Mouse (Mus musculus) E14TG2a.4 (cell line): Measurements from ENCODE around the gene Fam49a.

Experiments used
- H3K27me3 ChIP-seq: 2 replicates; pipeline ENCODE4 v1.6.1; 2014; ENCODE audit warnings: low read length, control low read depth; ENCODE audit not compliant: insufficient read depth
- H3K36me3 ChIP-seq: 2 replicates; pipeline ENCODE4 v1.6.1; 2014; ENCODE audit warnings: low read length, control low read depth; ENCODE audit not compliant: insufficient read depth
- H3K4me1 ChIP-seq: replicated peaks from 2 replicates; pipeline ENCODE4 v1.6.1; 2014; ENCODE audit warnings: low read depth, low read length, control low read depth
- H3K4me3 ChIP-seq: replicated peaks from 2 replicates; pipeline ENCODE4 v1.5.1; 2014; ENCODE audit warnings: mild to moderate bottlenecking, low read length
- H3K9me3 ChIP-seq: 2 replicates; pipeline ENCODE4 v1.6.1; 2014; ENCODE audit warnings: low read length, control low read depth
- CTCF ChIP-seq: conservative IDR thresholded peaks from 2 replicates; pipeline ENCODE4 v1.5.1; 2014; ENCODE audit warnings: low read length
- NANOG ChIP-seq: IDR thresholded peaks from 2 replicates; pipeline ENCODE4 v1.6.1; 2014; ENCODE audit warnings: borderline replicate concordance, low read length, mixed read lengths
- POU5F1 ChIP-seq: IDR thresholded peaks from 2 replicates; pipeline ENCODE4 v1.6.1; 2014; ENCODE audit warnings: low read length, borderline replicate concordance

Fam49a gene

DNA sequence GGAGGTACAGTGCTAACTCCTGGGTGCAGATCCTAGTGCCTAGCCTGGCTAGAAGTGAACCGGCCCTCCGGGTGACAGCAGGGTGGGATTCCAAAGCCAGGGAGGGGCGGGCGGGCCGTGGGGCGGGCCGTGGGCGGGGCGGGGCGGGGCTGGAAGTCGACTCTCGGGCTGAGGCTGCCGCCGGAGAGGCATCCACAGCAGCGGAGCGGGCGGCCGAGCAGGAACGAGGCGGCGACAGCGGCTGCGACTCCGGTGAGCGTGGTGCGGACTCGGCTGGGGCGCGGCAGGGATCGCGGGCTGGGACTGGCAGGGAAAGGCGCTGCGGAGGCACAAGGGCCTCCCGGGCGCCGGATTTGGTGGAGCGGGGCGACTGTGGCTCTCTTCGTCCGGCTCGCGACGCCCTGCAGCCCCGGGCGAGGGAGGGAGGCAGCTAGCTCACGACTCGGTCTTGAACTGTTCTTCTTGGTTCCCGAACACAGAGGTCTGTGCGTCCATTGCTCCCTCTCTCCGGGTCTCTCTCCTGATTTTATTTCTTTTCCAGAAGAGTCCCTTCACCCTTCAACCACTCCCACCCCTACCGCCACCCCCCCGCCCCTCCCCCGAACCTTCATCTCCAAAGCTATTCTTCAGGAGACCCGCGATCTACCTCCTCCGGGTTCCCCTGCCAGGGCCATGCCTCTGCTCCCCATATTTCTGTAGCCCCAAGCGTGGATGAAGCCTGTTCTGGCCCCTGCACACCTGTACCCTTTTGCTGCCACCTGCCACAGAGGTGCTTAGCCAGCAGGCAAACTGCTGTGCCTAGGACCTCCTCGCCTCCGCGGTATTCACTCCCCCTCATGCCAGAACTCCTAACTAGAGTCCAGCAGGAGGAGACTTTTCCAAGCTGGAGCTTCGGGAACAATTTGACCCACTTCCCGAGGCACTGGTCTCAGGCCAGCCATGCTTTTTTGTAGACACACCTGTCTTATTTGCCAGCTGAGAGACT, at the start of gene Fam49a:
Fam49a (plus strand) TSS at position 153 of the 985 bp plus-strand sequence.
- Histone ChIP-seq H3K27me3 (peaks cover 25% of the 10 kb centered on the region), H3K9me3 (peaks cover 7% of the 10 kb centered on the region; the same call in 1 of the 2 replicates), H3K4me1 (peaks cover 35% of the 10 kb centered on the region), H3K36me3 (0 out of 2 replicates have a peak, but pooled peaks cover 3% of the 10 kb centered on the region), H3K4me3 (peak within 1 kb of the TSS; percentile 93)
- TF ChIP-seq POU5F1 (no peak), NANOG (no peak), CTCF (no peak)

DNA sequence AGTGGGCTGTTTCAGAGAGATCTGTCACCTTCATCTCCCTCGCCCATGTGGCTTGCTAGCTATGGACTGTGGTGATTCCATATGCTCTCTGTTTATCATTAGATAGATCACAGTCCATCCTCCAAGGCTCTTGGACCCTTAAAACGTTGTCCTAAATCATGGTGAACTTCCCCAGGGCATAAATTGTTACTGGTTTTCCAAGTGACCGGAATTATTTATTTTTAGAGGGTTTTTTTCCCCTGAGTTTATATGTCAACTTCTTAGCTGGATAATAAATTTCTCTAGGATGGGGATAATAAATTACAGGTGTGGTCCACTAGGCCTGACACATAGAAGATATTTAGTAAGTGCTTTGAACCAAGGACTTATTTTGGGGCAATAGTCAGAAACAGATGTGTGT, 48.4 kb upstream of the Fam49a start:
- TF ChIP-seq CTCF: no peak
- no peak for TF ChIP-seq POU5F1
- TF ChIP-seq NANOG: no peak
- no peaks in the 10 kb centered on the region for H3K4me1 ChIP-seq
- no peak overlapping the region for H3K4me3 ChIP-seq
- H3K36me3 ChIP-seq: no peaks in the 10 kb centered on the region
- no peaks in the 10 kb centered on the region for H3K9me3 ChIP-seq
- H3K27me3 ChIP-seq: no peaks in the 10 kb centered on the region

DNA sequence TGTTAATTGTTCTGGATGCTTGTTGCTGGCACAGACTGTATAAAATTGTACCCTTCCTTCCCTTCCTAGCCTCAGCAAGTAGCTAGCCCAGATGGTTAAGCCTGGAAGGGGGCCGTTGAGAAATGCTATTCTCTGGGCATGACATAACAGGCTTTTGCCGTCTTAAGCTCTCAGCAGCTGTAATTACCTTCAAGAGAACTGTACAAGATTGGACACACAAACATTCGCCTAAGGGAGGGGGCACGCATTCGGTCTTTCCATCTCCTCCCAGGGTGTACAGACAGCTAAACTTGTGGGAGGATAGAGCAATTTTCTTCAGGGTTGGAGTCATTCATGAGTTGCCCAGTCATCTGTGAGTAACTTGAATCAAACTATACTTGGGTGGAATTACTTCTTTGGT, 43.0 kb upstream of the Fam49a start:
- Histone ChIP-seq H3K36me3 (no peaks in the 10 kb centered on the region), H3K4me1 (peaks cover 13% of the 10 kb centered on the region), H3K9me3 (no peaks in the 10 kb centered on the region), H3K4me3 (no peak overlapping the region), H3K27me3 (no peaks in the 10 kb centered on the region)
- TF ChIP-seq NANOG (no peak), POU5F1 (no peak), CTCF (no peak)

DNA sequence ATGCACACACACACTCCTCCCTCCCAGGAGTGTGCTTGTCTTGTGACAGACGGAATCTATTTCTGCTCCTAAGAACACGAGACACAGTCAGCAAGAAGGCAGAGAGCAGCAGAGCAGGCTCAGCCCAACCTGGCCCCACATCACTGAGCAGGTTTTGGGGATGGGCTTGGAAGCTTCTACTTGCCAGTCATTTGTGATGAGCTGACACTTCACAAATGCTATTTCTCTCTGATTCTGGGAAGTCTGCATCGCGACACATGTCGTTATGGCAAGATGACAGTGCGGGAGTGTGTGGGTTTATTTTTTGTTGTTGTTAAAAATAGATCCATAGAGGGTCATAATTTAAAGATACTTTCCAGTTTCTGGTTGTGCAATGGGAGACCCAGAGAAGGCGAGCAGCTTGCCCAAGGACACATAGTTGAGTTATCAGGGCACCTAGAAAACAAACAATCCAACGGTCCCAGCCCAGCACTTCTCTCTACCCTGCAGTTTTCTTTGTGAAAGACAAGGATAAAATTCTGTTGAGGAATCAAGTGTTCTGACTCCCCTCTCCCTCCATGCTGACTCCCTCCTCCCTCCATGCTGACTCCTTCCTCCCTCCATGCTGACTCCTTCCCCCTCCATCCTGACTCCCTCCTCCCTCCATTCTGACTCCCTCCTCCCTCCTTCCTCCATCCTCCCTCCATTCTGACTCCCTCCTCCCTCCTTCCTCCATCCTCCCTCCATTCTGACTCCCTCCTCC, 41.0 kb upstream of the Fam49a start:
- Histone ChIP-seq H3K4me3 (no peak overlapping the region), H3K9me3 (no peaks in the 10 kb centered on the region), H3K36me3 (no peaks in the 10 kb centered on the region), H3K4me1 (peaks cover 17% of the 10 kb centered on the region), H3K27me3 (no peaks in the 10 kb centered on the region)
- TF ChIP-seq POU5F1 (no peak), NANOG (no peak), CTCF (no peak)

DNA sequence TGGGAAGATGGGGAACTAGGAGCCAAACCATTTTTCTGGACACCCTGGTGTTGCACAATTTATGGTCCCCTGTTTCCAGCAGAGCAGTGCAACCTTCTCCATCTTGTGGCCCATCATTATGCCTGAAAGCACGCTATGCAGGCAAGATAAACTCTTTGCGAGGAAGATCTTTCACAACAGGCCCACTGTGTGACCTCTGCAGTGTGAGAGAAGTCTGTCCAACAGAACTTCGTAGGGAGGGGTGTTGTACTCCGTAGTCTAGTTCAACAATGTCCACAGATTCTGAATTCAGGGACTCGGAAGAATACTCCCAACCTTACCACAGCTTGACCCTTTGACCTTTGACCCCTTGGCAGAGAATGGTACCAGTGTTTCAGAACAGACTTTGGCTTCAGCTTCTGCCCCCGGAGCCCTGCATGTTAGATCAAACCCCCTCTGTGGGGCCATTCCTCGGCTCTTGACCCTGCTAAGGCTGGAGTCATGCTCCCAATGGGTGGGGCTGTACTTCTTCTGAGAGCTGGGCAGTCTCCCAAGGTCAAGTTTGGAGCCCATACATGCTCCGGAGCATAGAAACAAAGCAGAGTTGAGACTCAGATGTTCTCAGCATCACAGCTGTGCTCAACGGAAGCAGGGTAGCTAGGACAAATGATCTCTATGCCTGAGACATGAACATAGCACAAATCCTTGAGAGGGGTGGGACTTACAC, 39.2 kb upstream of the Fam49a start:
- Histone ChIP-seq H3K27me3 (no peaks in the 10 kb centered on the region), H3K36me3 (no peaks in the 10 kb centered on the region), H3K4me3 (no peak overlapping the region), H3K9me3 (no peaks in the 10 kb centered on the region), H3K4me1 (peaks cover 17% of the 10 kb centered on the region)
- TF ChIP-seq NANOG (no peak), POU5F1 (no peak), CTCF (no peak)

DNA sequence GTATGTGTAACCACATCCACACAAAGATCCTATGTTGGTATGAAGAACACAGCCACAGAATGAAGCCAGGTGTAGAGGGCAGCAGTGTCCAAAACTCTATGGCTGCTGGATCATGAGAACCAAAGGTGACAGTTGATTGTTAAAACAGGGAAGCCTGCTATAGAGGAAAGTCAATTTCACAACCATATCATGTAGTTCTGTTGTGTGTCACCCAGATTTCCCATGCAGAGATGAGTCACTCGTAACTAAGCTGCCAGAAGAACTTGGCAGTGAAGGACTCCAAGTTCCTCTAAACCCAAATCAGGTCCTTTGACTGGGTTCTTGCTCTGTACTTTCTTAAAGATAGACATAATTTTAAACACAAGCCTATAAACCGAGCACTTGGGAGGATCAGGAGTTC, 38.6 kb upstream of the Fam49a start:
- Histone ChIP-seq H3K36me3 (no peaks in the 10 kb centered on the region), H3K4me1 (peaks cover 17% of the 10 kb centered on the region), H3K4me3 (no peak overlapping the region), H3K9me3 (no peaks in the 10 kb centered on the region), H3K27me3 (no peaks in the 10 kb centered on the region)
- TF ChIP-seq NANOG (no peak), POU5F1 (no peak), CTCF (no peak)

DNA sequence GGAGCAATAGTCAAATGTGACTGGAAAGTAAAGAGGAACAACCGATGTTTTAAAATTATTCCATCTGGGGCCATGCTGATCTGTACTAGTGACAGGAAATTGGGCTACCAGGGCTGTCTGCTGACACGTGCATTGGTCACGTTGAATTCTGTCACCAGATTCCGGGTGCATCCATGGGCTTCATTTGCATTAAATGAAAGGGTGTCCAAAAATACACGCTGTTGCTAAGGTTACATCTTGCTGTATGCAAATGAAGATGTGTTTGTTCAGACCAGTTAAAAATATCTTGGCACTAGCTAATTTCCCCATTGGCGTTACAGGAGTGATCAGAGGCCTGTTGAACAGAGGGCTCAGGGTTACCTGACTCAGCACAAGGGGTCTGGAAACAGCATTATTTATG, 36.2 kb upstream of the Fam49a start:
- TF ChIP-seq POU5F1 (no peak), NANOG (no peak), CTCF (no peak)
- H3K36me3 ChIP-seq: no peaks in the 10 kb centered on the region
- no peaks in the 10 kb centered on the region for H3K27me3 ChIP-seq
- no peaks in the 10 kb centered on the region for H3K9me3 ChIP-seq
- no peak overlapping the region for H3K4me3 ChIP-seq
- peaks cover 17% of the 10 kb centered on the region for H3K4me1 ChIP-seq

DNA sequence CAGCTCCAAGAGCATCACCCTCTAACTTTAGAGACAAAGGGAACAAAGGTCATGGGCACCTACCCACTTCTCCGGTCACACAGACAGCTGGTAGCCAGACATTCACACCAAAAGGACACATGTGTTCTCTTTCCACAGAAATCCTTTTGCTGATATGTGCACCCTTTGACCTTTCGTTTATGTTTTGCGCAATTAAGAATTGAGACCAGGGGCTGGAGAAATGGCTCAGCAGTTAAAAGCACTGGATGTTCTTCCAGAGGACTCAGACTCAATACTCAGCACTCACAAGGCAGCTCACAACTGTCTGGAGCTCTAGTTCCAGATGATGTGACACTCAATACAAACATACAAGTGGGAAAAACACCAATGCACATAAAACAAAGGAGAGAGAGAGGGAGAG, 34.3 kb upstream of the Fam49a start:
- TF ChIP-seq CTCF: no peak
- TF ChIP-seq POU5F1: no peak
- no peak for TF ChIP-seq NANOG
- H3K27me3 ChIP-seq: no peaks in the 10 kb centered on the region
- no peak overlapping the region for H3K4me3 ChIP-seq
- H3K9me3 ChIP-seq: no peaks in the 10 kb centered on the region
- H3K36me3 ChIP-seq: no peaks in the 10 kb centered on the region
- peaks cover 15% of the 10 kb centered on the region for H3K4me1 ChIP-seq
